In genomic region chr1:157023462-157023861, GRCm38 (mm10) we compare ENCODE assay signal across 17 mouse cellular contexts.
"Had no signal": no experiment of that assay in that cellular context is flagged by ENCODE, and none has a peak within 500 bp of the region (broad histone marks: within the 10 kb centered on the region; RNA-seq: fewer than 3 reads in every experiment).

No protein-coding gene starts in this region.

- H3K9ac ChIP-seq: liver, embryonic 12.5 days; liver, embryonic 14.5 days; lung, embryonic 14.5 days; midbrain, embryonic 13.5 days; midbrain, embryonic 15.5 days; neural tube, embryonic 12.5 days; stomach, embryonic 15.5 days had no signal

- ATAC-seq: liver, embryonic 12.5 days; midbrain, embryonic 13.5 days; midbrain, embryonic 15.5 days had no signal

- H3K27ac ChIP-seq: liver, embryonic 12.5 days; liver, embryonic 14.5 days; midbrain, embryonic 13.5 days; midbrain, embryonic 15.5 days; neural tube, embryonic 12.5 days; stomach, embryonic 15.5 days; stomach, postnatal 0 days had no signal

- H3K27me3 ChIP-seq: liver, embryonic 12.5 days; midbrain, embryonic 13.5 days; midbrain, embryonic 15.5 days; neural tube, embryonic 12.5 days; stomach, embryonic 15.5 days had no signal

- H3K4me2 ChIP-seq: liver, embryonic 12.5 days; lung, embryonic 14.5 days; midbrain, embryonic 11.5 days; midbrain, embryonic 13.5 days; midbrain, embryonic 15.5 days; neural tube, embryonic 12.5 days; stomach, embryonic 15.5 days had no signal

- H3K36me3 ChIP-seq: liver, embryonic 12.5 days; midbrain, embryonic 13.5 days; midbrain, embryonic 15.5 days; neural tube, embryonic 12.5 days; stomach, embryonic 15.5 days had no signal

- H3K9me3 ChIP-seq: liver, embryonic 12.5 days; midbrain, embryonic 13.5 days; midbrain, embryonic 15.5 days; neural tube, embryonic 12.5 days; stomach, embryonic 15.5 days had no signal

- DNase-seq: lung, adult 18-20 months; lung, embryonic 14.5 days; lung, postnatal 10 days; lung, postnatal 4 days; right cerebral cortex, postnatal 14 days; spleen, adult 18-20 months; thymus, adult 2 months; thymus, postnatal 25 days; thymus, postnatal 4 days had no signal

- H3K4me3 ChIP-seq: liver, embryonic 12.5 days; midbrain, embryonic 13.5 days; midbrain, embryonic 15.5 days; neural tube, embryonic 12.5 days; stomach, embryonic 15.5 days had no signal

- H3K4me1 ChIP-seq: midbrain, embryonic 13.5 days; midbrain, embryonic 15.5 days; neural tube, embryonic 12.5 days; stomach, embryonic 15.5 days had no signal
